ENCODE assay signal across 19 mouse cellular contexts in genomic region chr4:137610256-137610655, GRCm38 (mm10). TPM values are rescaled to one million over a fixed set of nuclear protein-coding genes. Genes with fewer than 3 reads are reported as not detected.
DNase-seq lines count a peak whose midpoint lies in the region; ATAC-seq and TF ChIP-seq lines count a peak whose summit lies in the region.
"Had no signal": no experiment of that assay in that cellular context is flagged by ENCODE, and none has a peak within 500 bp of the region (broad histone marks: within the 10 kb centered on the region; RNA-seq: fewer than 3 reads in every experiment).

No protein-coding gene starts in this region.

- H3K27ac ChIP-seq in layer of hippocampus, adult 2 months = 0 out of 2 replicates have a peak overlapping the region, but pooled peaks have one; percentile 12
- H3K27ac ChIP-seq in liver, embryonic 11.5 days (ENCODE audit: low read depth, low read length) = peak overlapping the region; percentile 9; the same call in 1 of the 2 replicates
- H3K27ac ChIP-seq: forebrain, embryonic 13.5 days; hindbrain, embryonic 15.5 days; limb, embryonic 12.5 days; lung, embryonic 15.5 days; midbrain, embryonic 15.5 days had no signal

- peaks cover 3% of the 10 kb centered on the region; the same call in 1 of the 2 replicates for H3K4me1 ChIP-seq in liver, embryonic 11.5 days (replicated peaks; ENCODE audit: control insufficient read depth, insufficient read depth, low read length)
- H3K4me1 ChIP-seq: forebrain, embryonic 13.5 days; hindbrain, embryonic 15.5 days; limb, embryonic 12.5 days; midbrain, embryonic 15.5 days had no signal

- peaks cover 59% of the 10 kb centered on the region for H3K36me3 ChIP-seq in liver, embryonic 11.5 days (ENCODE audit: control insufficient read depth, insufficient read depth, low read length)

- H3K27me3 ChIP-seq in liver, embryonic 11.5 days (replicated peaks; ENCODE audit: control insufficient read depth, insufficient read depth, low read length) = no peaks in the 10 kb centered on the region
- H3K27me3 ChIP-seq: forebrain, embryonic 13.5 days; hindbrain, embryonic 15.5 days; limb, embryonic 12.5 days; lung, embryonic 15.5 days; midbrain, embryonic 15.5 days had no signal

- no peak for DNase-seq in layer of hippocampus, adult 2 months (ENCODE audit: low spot score in 2 of 2)
- no peak for DNase-seq in layer of hippocampus, adult 9-10 months (ENCODE audit: low spot score)
- DNase-seq in liver, embryonic 11.5 days (ENCODE audit: low spot score) = no peak
- no peak for DNase-seq in gastrocnemius, postnatal 25 days
- no peak for DNase-seq in adrenal gland, adult 18-20 months (ENCODE audit: low spot score in 2 of 2)
- DNase-seq: adrenal gland, adult 8-10 months; cerebellum, adult 9-10 months; embryo, embryonic 11 days; layer of hippocampus, postnatal 36 days had no signal

- peak overlapping the region; percentile 22; the same call in 1 of the 2 replicates for H3K4me2 ChIP-seq in liver, embryonic 11.5 days
- H3K4me2 ChIP-seq: forebrain, embryonic 13.5 days; hindbrain, embryonic 15.5 days; limb, embryonic 12.5 days; lung, embryonic 15.5 days; midbrain, embryonic 15.5 days had no signal

- 56% methylated on average over 15 of the region's 15 CpGs for WGBS in liver, embryonic 11.5 days

- ATAC-seq in common myeloid progenitor, adult 5-6 weeks (replicated peaks; ENCODE audit: low read depth, poor library complexity, severe bottlenecking) = peak; percentile 10
- no peak for ATAC-seq in liver, embryonic 11.5 days (replicated peaks; ENCODE audit: low FRiP score)
- ATAC-seq in monocyte, adult 5-6 weeks (replicated peaks; ENCODE audit: insufficient number of reproducible peaks, low FRiP score, low TSS enrichment, poor library complexity, severe bottlenecking) = peak; percentile 69; the same call in 1 of the 2 replicates
- ATAC-seq: forebrain, embryonic 13.5 days; intestine, postnatal 0 days; midbrain, embryonic 15.5 days had no signal

- H3K4me3 ChIP-seq in layer of hippocampus, adult 2 months = no peak overlapping the region
- H3K4me3 ChIP-seq in liver, embryonic 11.5 days (ENCODE audit: low read depth, low read length) = no peak overlapping the region
- H3K4me3 ChIP-seq: forebrain, embryonic 13.5 days; hindbrain, embryonic 15.5 days; limb, embryonic 12.5 days; lung, embryonic 15.5 days; midbrain, embryonic 15.5 days had no signal

- no peak overlapping the region for H3K9ac ChIP-seq in liver, embryonic 11.5 days (ENCODE audit: low read depth, low read length)
- H3K9ac ChIP-seq: forebrain, embryonic 13.5 days; hindbrain, embryonic 15.5 days; limb, embryonic 12.5 days; lung, embryonic 15.5 days; midbrain, embryonic 15.5 days had no signal

- TF ChIP-seq CTCF in layer of hippocampus, adult 2 months (conservative IDR thresholded peaks at IDR 0.05) = no peak

- H3K9me3 ChIP-seq in liver, embryonic 11.5 days (ENCODE audit: control insufficient read depth, low read length) = no peaks in the 10 kb centered on the region
- H3K9me3 ChIP-seq: forebrain, embryonic 13.5 days; hindbrain, embryonic 15.5 days; limb, embryonic 12.5 days; lung, embryonic 15.5 days; midbrain, embryonic 15.5 days had no signal

RNA-seq across cellular contexts. Expression of gene Usp48, which starts 16.7 kb away (rescaled TPM):
- total RNA-seq in layer of hippocampus, adult 2 months (2021) = 100 to 1,000 TPM; 142 to 160 TPM
- 150 and 164 TPM in 2 replicates for total RNA-seq in common myeloid progenitor, adult 5-6 weeks (2017)
- polyA plus RNA-seq in liver, embryonic 11.5 days (2014; fragmentation: Nextera tagmentation; extraction: Ambion mirVana) = 65.7 and 70.3 TPM in 2 replicates
- total RNA-seq in monocyte, adult 5-6 weeks (2017) = 142 to 333 TPM (median 161 TPM) in 3 replicates
- total RNA-seq in gastrocnemius, postnatal 25 days (2021) = 10 to 100 TPM; 23.8 to 27.4 TPM
- 100 to 1,000 TPM in 1 of 2 experiments, 10 to 100 TPM in 1; 92.3 to 111 TPM for total RNA-seq in adrenal gland, adult 18-20 months (2021)

RNA-seq across cellular contexts. Expression of gene Ldlrad2, which starts 35.9 kb away (rescaled TPM):
- total RNA-seq in layer of hippocampus, adult 2 months (2021) = not detected
- not detected in 2 replicates for total RNA-seq in common myeloid progenitor, adult 5-6 weeks (2017)
- polyA plus RNA-seq in liver, embryonic 11.5 days (2014; fragmentation: Nextera tagmentation; extraction: Ambion mirVana) = not detected in 2 replicates
- total RNA-seq in monocyte, adult 5-6 weeks (2017) = not detected in 3 replicates
- total RNA-seq in gastrocnemius, postnatal 25 days (2021) = not detected
- total RNA-seq in adrenal gland, adult 18-20 months (2021) = under 1 TPM in 1 of 2 experiments, not detected in 1; 0.83 TPM
- total RNA-seq: adrenal gland, adult 8-10 months; ES-E14; heart, postnatal 10 days; layer of hippocampus, postnatal 36 days had no signal
- polyA plus RNA-seq: forebrain, embryonic 13.5 days; intestine, postnatal 0 days; limb, embryonic 12.5 days; midbrain, embryonic 15.5 days had no signal

RNA-seq across cellular contexts. Expression of gene Rap1gap, which starts 54.3 kb away (rescaled TPM):
- 100 to 1,000 TPM; 281 to 291 TPM for total RNA-seq in layer of hippocampus, adult 2 months (2021)
- total RNA-seq in common myeloid progenitor, adult 5-6 weeks (2017) = 0.09 and 1.4 TPM in 2 replicates
- 3.2 and 4.1 TPM in 2 replicates for polyA plus RNA-seq in liver, embryonic 11.5 days (2014; fragmentation: Nextera tagmentation; extraction: Ambion mirVana)
- 2.3 to 5.5 TPM (median 3.0 TPM) in 3 replicates for total RNA-seq in monocyte, adult 5-6 weeks (2017)
- 1 to 10 TPM; 8.0 to 9.4 TPM for total RNA-seq in gastrocnemius, postnatal 25 days (2021)
- 100 to 1,000 TPM in 1 of 2 experiments, 10 to 100 TPM in 1; 94.7 to 131 TPM for total RNA-seq in adrenal gland, adult 18-20 months (2021)

Comparison
In these comparisons a context has a peak if more than half of its experiments do, and no peak if none do; other contexts are left out.
1. RNA of gene Rap1gap, which starts 54.3 kb away (total RNA-seq): 281 to 291 TPM in layer of hippocampus, adult 2 months and 94.7 to 131 TPM in adrenal gland, adult 18-20 months; 8.0 to 9.4 TPM in gastrocnemius, postnatal 25 days, 2.3 to 5.5 TPM in monocyte, adult 5-6 weeks and 0.09 to 1.4 TPM in common myeloid progenitor, adult 5-6 weeks; every median in the first group is over 4 times any median in the second.